Mouse (Mus musculus) forebrain, embryonic 10.5 days (tissue): ENCODE data around the gene Zc3h7a. TPM values are rescaled to one million over a fixed set of nuclear protein-coding genes. Genes with fewer than 3 reads are reported as not detected.

Experiments used
- DNase-seq: peaks from one replicate; pipeline ENCODE4 v3.0.0-alpha.2; 2017; ENCODE audit warnings: low spot score; ENCODE audit errors: extremely low spot score
- H3K27ac ChIP-seq: fragments of 300-500 bp; sonication (generic); 2 replicates; pipeline ENCODE4 v1.5.1; 2016; ENCODE audit warnings: mild to moderate bottlenecking
- H3K27me3 ChIP-seq: fragments of 300-500 bp; sonication (generic); 2 replicates; pipeline ENCODE4 v1.6.1; 2016; ENCODE audit warnings: mild to moderate bottlenecking; ENCODE audit not compliant: poor library complexity, severe bottlenecking
- H3K36me3 ChIP-seq: fragments of 300-500 bp; sonication (generic); replicated peaks from 2 replicates; pipeline ENCODE4 v1.6.1; 2016; ENCODE audit warnings: mild to moderate bottlenecking, moderate library complexity
- H3K4me1 ChIP-seq: fragments of 300-500 bp; sonication (generic); 2 replicates; pipeline ENCODE4 v1.6.1; 2016
- H3K4me3 ChIP-seq: fragments of 300-500 bp; sonication (generic); 2 replicates; pipeline ENCODE4 v1.5.1; 2016; ENCODE audit warnings: mild to moderate bottlenecking, moderate library complexity
- H3K9me3 ChIP-seq: fragments of 300-500 bp; sonication (generic); 2 replicates; pipeline ENCODE4 v1.6.1; 2016; ENCODE audit warnings: mild to moderate bottlenecking, moderate library complexity
- WGBS: fragments of 180-500 bp; shearing (Covaris S2); methylation state at CpG from one replicate; pipeline ENCODE4 v1.1.7; 2016; 5-methylcytosine and 5-hydroxymethylcytosine counted together
- microRNA-seq: library from miRNA; unstranded; fragments of <30 nt; microRNA quantifications from one replicate; pipeline ENCODE4, GENCODE M21; 2017
- polyA plus RNA-seq: library from polyadenylated mRNA; unstranded; fragments of >200 nt; fragmentation: Nextera tagmentation; extraction: Ambion mirVana; gene quantifications from 2 replicates; pipeline ENCODE4 v1.2.1, GENCODE M21; 2016

The Zc3h7a gene
- polyA plus RNA-seq, 1 experiment from 2014 or later = 65.1 TPM

- Histone ChIP-seq H3K36me3 (peaks cover 88% of the 10 kb centered on the region), H3K9me3 (no peaks in the 10 kb centered on the region), H3K27ac (peak overlapping the region; percentile 59), H3K27me3 (no peaks in the 10 kb centered on the region), H3K4me1 (peaks cover 16% of the 10 kb centered on the region), H3K4me3 (no peak overlapping the region)
- no peak for DNase-seq
- WGBS = 63% methylated on average over 5 of the region's 5 CpGs
Measured at GRCm38 (mm10) chr16:11086856-11087588, 89.2 kb downstream of the Zc3h7a start.

Small RNAs within 50 kb of the gene (microRNA-seq; reads per million reads assigned to microRNA genes)
- gene Gm23935 = 315 reads per million, percentile 61 among the genes with 10 or more reads in this experiment

Other genes with a start within 250 kb of the Zc3h7a start
- gene Snn, start 115.4 kb downstream of the Zc3h7a start, polyA plus RNA-seq = 64.9 and 67.0 TPM in 2 replicates
- gene Litaf, start 110.2 kb downstream of the Zc3h7a start, polyA plus RNA-seq = 61.7 and 65.1 TPM in 2 replicates
- 24.0 and 25.1 TPM in 2 replicates for gene Txndc11, start 41.7 kb downstream of the Zc3h7a start, polyA plus RNA-seq
- gene Rsl1d1, start 26.9 kb upstream of the Zc3h7a start, polyA plus RNA-seq = 308 and 310 TPM in 2 replicates
- gene Gspt1, start 77.9 kb upstream of the Zc3h7a start, polyA plus RNA-seq = 93.2 and 98.4 TPM in 2 replicates
- not detected in 2 replicates for gene Tnfrsf17, start 137.4 kb upstream of the Zc3h7a start, polyA plus RNA-seq
- gene Snx29, start 146.5 kb upstream of the Zc3h7a start, polyA plus RNA-seq = 8.1 and 9.8 TPM in 2 replicates